In genomic region chr4:62682371-62682770, GRCm38 (mm10) we compare ENCODE assay signal across 22 mouse cellular contexts.
DNase-seq lines count a peak whose midpoint lies in the region; ATAC-seq lines count a peak whose summit lies in the region.
"Had no signal": no experiment of that assay in that cellular context is flagged by ENCODE, and none has a peak within 500 bp of the region (broad histone marks: within the 10 kb centered on the region; RNA-seq: fewer than 3 reads in every experiment).

No protein-coding gene starts in this region.

- H3K27me3 ChIP-seq in heart, embryonic 16.5 days (ENCODE audit: control insufficient read depth, insufficient read depth, low read length): peaks cover 6% of the 10 kb centered on the region; the same call in 1 of the 2 replicates
- H3K27me3 ChIP-seq: CH12.LX; forebrain, embryonic 15.5 days had no signal

- H3K36me3 ChIP-seq in heart, embryonic 16.5 days (ENCODE audit: control insufficient read depth, insufficient read depth): no peaks in the 10 kb centered on the region

- no peak for ATAC-seq in heart, embryonic 16.5 days (replicated peaks; ENCODE audit: extremely low read depth, insufficient read depth, low FRiP score)
- ATAC-seq: activated CD4-positive, CD25-positive, alpha-beta regulatory T cell, adult 4 months; forebrain, embryonic 15.5 days; intestine, postnatal 0 days had no signal

- no peak overlapping the region for H3K27ac ChIP-seq in heart, embryonic 16.5 days (ENCODE audit: low read length)
- H3K27ac ChIP-seq: forebrain, embryonic 15.5 days; liver, embryonic 14.5 days had no signal

- H3K9me3 ChIP-seq in heart, embryonic 16.5 days (replicated peaks; ENCODE audit: control insufficient read depth, low read length): no peaks in the 10 kb centered on the region
- H3K9me3 ChIP-seq: forebrain, embryonic 15.5 days; heart, embryonic 12.5 days had no signal

- no peak overlapping the region for H3K4me3 ChIP-seq in heart, embryonic 16.5 days (ENCODE audit: low read length)
- H3K4me3 ChIP-seq: forebrain, embryonic 15.5 days; heart, embryonic 12.5 days had no signal

- H3K4me2 ChIP-seq in heart, embryonic 16.5 days (ENCODE audit: low read depth, low read length): no peak overlapping the region
- H3K4me2 ChIP-seq: forebrain, embryonic 15.5 days; heart, embryonic 12.5 days had no signal

- H3K9ac ChIP-seq in heart, embryonic 16.5 days (ENCODE audit: low read length): 0 out of 2 replicates have a peak overlapping the region, but pooled peaks have one; percentile 14
- H3K9ac ChIP-seq: forebrain, embryonic 15.5 days; heart, embryonic 12.5 days; liver, embryonic 14.5 days had no signal

- WGBS in heart, embryonic 16.5 days: 78% methylated on average over 8 of the region's 8 CpGs

- DNase-seq in adrenal gland, postnatal 10 days: peak; percentile 72
- no peak for DNase-seq in adrenal gland, adult 18-20 months (ENCODE audit: low spot score in 2 of 2)
- peak; percentile 45 to 49 for DNase-seq in cerebellum, postnatal 25 days
- no peak for DNase-seq in cerebellum, postnatal 10 days
- DNase-seq in heart, adult 8-10 months (ENCODE audit: low spot score): no peak
- no peak for DNase-seq in kidney, postnatal 10 days
- DNase-seq: adrenal gland, adult 8-10 months; cerebellum, adult 9-10 months; kidney, adult 9 months; kidney, postnatal 14 days; layer of hippocampus, adult 9-11 months; liver; lung, adult 2 months; lung, postnatal 10 days; midbrain, embryonic 14.5 days had no signal

- H3K4me1 ChIP-seq in heart, embryonic 16.5 days (ENCODE audit: control insufficient read depth, insufficient read depth, low read length): peaks cover 27% of the 10 kb centered on the region

Comparison
In these comparisons a context has a peak if more than half of its experiments do, and no peak if none do; other contexts are left out.
1. DNase-seq: peak in adrenal gland, postnatal 10 days (single experiment) and cerebellum, postnatal 25 days (2 of 2); none in adrenal gland, adult 18-20 months (0 of 2), cerebellum, postnatal 10 days (0 of 2), heart, adult 8-10 months (single experiment) and kidney, postnatal 10 days (single experiment).